Mouse (Mus musculus): ENCODE results near the gene D2hgdh.

DNA sequence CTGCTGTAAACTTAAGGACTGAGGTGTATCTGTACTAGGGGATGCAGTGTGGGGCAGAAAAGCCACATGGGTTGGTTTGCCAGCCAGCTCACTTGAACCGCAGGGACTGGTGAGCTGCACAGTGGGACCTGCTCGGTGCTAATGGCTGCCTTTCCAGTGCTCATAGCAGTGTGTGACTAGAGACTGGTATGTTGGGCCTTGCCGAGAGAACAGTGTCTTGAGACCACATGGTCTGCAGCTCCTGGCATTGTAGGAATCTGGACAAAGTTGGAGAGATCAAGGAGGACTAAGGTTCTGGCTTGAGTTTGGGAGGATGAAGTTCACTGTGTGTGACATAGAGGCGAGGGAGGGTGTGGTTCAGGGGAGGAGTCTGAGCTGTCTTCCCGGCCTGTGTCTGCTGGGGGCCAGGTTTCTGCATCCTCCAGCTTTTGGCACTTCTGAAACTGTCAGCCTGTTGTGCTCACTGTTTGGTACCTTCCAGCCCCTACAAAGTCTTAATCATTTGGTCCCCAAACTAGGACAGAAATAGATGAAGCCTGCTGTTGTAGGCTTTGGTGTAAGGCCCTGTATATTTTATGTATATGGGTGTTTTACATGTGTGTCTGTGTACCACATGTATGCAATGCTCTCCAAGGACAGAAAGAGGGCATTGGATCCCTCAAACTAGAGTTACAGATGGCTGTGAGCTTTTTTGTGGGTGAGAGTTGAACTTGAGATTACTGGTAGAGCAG, 19.3 kb upstream of the D2hgdh start:
- TF ChIP-seq POLR2A (IDR thresholded peaks at IDR 0.05; ENCODE audit: extremely low read depth, insufficient read depth, low read length) = no peak
- no peak for TF ChIP-seq CTCF (IDR thresholded peaks at IDR 0.05; ENCODE audit: low read depth, low read length)

All from liver, adult 2 months (tissue).